Mouse (Mus musculus) lung, adult 2 months (tissue): ENCODE measurements around the gene Dgka. TPM values are rescaled to one million over a fixed set of nuclear protein-coding genes. Genes with fewer than 3 reads are reported as not detected.

ENCODE experiments used
- DNase-seq: peaks from one replicate; pipeline ENCODE4 v3.0.0; 2022
- H3K4me1 ChIP-seq: fragments of 200-500 bp; 2 replicates; pipeline ENCODE4 v1.6.1; 2011; ENCODE audit warnings: low read length; ENCODE audit not compliant: control insufficient read depth, insufficient read depth
- H3K4me3 ChIP-seq: fragments of 200-500 bp; replicated peaks from 2 replicates; pipeline ENCODE3; 2011; ENCODE audit warnings: low read depth, mild to moderate bottlenecking, control low read depth, low read length; ENCODE audit errors: extremely low read depth
- CTCF ChIP-seq: fragments of 200-500 bp; IDR thresholded peaks from 2 replicates; pipeline ENCODE4 v1.5.1; 2011; ENCODE audit warnings: mild to moderate bottlenecking, low read length, control low read depth; ENCODE audit not compliant: insufficient read depth
- POLR2A ChIP-seq: fragments of 200-500 bp; IDR thresholded peaks from 2 replicates; pipeline ENCODE4 v1.6.1; 2011; ENCODE audit warnings: low read depth, mild to moderate bottlenecking, control low read depth, low read length, borderline replicate concordance; ENCODE audit errors: extremely low read depth
- WGBS: fragments of 180-500 bp; shearing (Covaris S2); methylation state at CpG from one replicate; pipeline ENCODE4 v1.1.7; 2018; 5-methylcytosine and 5-hydroxymethylcytosine counted together
- polyA plus RNA-seq: library from polyadenylated mRNA; depleted of rRNA; stranded (reverse); fragments of >200 nt; gene quantifications from 2 replicates; pipeline ENCODE4 v1.2.3, GENCODE M21; 2012; rRNA removed

Gene Dgka
- 38.4 and 53.7 TPM in 2 replicates for polyA plus RNA-seq

DNA sequence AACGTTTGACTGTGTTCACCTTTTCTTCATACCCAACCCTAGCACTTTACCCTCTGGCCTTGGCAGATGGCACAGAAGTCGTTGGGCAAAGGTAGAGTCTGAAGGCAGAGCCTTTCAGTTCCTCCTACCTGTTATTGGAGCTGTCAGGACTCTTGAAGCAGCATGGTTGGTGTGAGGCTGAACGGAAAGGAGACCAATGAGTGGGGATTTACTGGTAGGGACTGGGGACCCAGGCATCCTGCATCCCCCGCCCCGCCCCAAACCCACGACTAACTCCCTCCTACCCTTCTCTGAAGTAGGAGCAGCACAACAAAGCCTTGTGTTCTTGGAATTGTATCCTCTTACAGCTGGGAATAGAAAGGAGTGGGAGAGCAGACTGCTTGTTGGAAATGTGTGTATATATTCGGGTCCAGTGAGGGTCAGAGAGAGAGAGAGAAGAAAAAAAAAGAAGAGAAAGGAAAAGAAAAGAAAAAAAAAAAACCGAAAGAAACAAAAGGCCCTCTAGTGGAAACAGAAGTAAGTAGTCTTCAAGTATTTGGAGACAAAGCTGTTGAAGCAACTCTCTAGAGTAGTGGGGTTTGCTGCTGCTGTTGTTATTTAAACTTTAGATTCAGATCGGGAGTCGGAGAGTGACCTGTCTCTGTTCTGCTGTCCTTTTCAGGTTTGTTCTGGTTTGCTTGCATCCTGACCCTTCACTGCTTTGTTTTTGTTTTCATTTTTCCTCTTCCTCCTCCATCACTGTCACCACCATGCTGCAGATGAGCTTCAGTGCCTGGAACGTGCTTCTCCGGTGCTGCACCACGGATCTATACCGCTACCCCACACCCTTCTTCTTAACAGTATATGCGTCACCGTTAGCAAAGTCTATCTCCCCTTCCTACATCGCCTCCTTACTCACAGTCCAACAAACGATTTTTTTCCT is at the start of gene Dgka:
Gene Dgka (minus strand): TSS at position 176 of the 922 bp plus-strand sequence.
- H3K4me1 ChIP-seq: peaks cover 20% of the 10 kb centered on the region
- TF ChIP-seq POLR2A: no peak
- TF ChIP-seq CTCF: no peak
- peak; percentile 50 for DNase-seq

DNA sequence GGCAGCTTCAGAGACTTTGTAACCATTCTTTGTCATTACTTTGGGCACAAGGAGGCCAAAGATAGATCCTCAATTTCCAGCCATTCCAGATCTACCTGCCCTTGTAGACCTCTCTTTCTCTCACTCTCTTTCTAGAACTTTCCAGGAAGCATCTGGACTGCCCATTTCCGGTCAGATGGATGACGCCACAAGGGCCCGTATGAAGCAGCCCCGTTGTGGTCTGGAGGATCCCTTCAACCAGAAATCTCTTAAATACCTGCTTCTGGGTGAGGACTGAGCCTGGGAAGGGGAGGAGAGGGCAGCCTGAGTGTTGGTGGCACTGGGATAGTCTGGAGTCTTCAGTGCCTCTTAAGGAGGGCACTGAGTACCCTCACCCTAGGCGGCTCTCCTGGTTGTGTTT is 49.7 kb upstream of the Dgka start:
- no peaks in the 10 kb centered on the region for H3K4me1 ChIP-seq
- WGBS: 68% methylated on average over 5 of the region's 5 CpGs
- no peak for DNase-seq
- H3K4me3 ChIP-seq: no peak overlapping the region
- TF ChIP-seq POLR2A (no peak), CTCF (no peak)

More for the DNA sequence above, at the start of gene Dgka:
- 14% methylated on average over 18 of the region's 18 CpGs for WGBS
- H3K4me3 ChIP-seq: peak within 1 kb of the TSS; percentile 75

DNA sequence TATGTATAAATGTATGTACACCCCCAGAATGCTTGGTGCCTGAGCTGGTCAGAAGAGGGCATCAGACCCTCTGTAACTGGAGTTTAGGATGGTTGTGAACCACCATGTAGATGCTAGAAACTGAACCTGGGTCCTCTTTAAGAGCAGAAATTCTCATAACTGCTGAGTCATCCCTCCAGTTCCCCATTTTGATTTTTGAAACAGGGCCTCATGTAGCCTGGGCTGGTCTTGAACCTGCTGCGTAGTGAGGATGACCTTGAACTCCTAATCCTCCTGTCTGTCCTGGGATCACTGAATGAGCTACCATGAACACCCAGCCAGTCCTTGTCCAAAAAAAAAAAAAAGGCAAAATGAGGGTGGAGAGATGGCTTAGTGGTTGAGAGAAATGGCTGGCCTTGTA is 48.6 kb upstream of the Dgka start:
- DNase-seq: no peak
- Histone ChIP-seq H3K4me1 (no peaks in the 10 kb centered on the region), H3K4me3 (no peak overlapping the region)
- TF ChIP-seq CTCF (no peak), POLR2A (no peak)
- 95% methylated on average over 1 of the region's 1 CpGs for WGBS

DNA sequence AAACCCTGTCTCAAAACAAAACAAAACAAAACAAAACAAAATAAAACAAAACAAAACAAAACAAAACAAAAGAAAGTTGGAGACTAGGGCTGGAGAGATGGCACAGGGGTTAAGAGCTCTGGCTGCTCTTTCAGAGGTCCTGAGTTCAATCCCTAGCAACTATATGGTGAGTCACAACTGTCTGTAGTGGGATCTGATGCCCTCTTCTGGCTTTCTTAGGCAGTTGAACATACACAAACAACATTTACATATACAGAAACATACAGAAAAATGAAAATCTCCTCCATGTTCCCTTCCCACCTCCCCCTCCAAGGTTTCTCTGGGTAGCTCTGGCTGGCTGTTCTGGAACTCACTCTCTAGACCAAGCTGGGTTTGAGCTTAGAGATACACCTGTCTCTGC is 47.4 kb upstream of the Dgka start:
- no peaks in the 10 kb centered on the region for H3K4me1 ChIP-seq
- no peak for TF ChIP-seq CTCF
- DNase-seq: no peak
- no peak overlapping the region for H3K4me3 ChIP-seq

DNA sequence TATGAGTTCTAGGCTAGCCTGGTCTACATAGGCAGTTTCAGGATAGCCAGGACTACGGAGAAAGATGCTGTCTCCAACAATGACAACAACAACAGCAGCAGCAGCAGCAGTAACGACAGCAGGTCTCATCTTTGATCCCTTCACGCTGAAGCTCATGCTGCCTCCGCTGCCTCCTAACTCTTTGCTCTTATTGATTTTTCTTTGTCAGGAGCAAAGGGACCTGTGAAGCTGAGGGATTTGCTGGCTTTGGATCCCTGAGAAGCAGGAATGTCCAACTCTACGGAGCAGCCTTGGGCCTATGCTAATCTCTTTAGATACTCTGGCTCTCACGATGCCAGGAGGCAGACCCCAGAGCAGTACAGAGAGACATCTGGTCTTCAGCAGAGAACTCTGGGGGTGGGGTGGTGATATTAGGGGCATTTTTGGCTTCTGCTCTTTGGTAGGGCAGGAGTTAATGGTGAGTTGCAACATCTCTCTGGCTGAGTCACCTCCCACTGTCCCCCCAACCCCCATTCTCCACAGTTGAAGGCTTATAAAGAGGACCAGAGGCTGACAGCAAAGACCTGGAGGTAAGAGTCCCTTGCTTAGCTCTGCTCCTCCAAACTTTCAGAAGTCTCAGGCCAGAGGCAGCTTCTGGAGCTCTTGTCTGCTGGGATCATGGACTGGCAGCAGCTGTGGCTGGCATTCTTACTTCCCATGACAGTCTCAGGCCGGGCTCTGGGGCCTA is 45.9 kb upstream of the Dgka start, which contains the start of gene Mmp19:
Gene Mmp19 (plus strand): TSS at position 513 of the 727 bp plus-strand sequence.
- no peak for DNase-seq
- TF ChIP-seq POLR2A (no peak), CTCF (no peak)
- WGBS: 65% methylated on average over 7 of the region's 7 CpGs
- H3K4me3 ChIP-seq: peak within 1 kb of the TSS; percentile 50
- no peaks in the 10 kb centered on the region for H3K4me1 ChIP-seq

DNA sequence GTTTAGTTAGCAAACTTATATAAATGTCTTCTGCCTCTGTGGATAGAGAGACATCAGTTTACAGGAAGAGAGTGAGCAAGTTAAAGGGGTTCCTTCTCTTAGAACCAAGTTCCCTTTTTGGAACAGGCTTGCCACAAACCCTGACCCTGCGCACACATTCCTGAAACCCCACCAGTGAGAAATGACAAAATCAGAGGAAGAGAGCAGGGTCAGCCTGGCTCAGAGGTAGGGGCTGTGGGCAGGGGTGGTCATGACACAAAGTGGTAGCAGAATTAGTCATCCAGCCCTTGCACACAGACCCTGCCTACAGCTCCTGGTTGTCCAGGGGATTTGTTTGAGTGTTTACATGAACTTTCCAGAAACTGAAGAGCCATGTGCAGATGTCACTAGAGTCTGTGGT is 35.5 kb upstream of the Dgka start:
- DNase-seq: no peak
- WGBS: 74% methylated on average over 1 of the region's 1 CpGs
- Histone ChIP-seq H3K4me1 (no peaks in the 10 kb centered on the region), H3K4me3 (no peak overlapping the region)
- TF ChIP-seq CTCF (no peak), POLR2A (no peak)

DNA sequence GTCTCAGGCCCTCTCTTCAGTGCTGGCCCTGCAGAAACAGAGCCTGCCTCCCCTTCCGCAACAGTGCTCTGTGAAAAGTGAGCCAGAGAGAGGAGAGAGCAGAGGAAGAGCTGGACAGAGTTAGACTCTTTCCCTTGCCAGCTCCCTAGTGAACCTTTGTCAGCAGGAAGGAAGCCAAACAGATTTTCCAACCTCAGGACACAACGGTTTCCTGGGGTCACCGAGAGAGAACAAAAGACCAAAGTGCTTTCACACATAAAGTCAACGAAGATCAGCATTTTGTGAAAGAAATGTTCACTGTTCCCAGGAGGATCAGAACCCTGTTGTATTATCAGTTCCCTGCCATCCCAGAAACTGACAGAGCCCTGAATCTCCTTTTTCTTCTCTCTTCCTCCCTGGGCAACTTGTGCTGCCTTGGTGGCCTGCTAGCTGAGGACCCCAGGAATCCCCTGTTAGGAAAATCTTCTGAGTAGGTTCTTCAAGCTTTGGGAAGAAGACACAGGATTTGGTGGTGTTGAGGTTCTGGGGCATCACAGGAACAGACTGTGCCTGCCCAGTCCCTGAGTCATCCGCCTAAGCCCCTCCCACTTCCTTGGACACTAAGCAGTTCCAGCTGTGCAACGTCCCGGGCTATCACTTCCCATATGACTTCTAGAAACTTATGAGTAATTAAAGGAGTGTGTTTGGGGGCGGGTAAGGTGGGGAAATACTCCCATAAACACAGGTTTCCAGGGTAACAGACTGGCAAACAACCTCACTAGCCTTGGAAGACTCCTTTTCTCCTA is 34.5 kb upstream of the Dgka start:
- DNase-seq: peak; percentile 62
- 8% methylated on average over 8 of the region's 8 CpGs for WGBS
- H3K4me1 ChIP-seq: no peaks in the 10 kb centered on the region
- TF ChIP-seq CTCF: no peak
- peak; percentile 58; the same call in 1 of the 2 replicates for TF ChIP-seq POLR2A
- no peak overlapping the region for H3K4me3 ChIP-seq

DNA sequence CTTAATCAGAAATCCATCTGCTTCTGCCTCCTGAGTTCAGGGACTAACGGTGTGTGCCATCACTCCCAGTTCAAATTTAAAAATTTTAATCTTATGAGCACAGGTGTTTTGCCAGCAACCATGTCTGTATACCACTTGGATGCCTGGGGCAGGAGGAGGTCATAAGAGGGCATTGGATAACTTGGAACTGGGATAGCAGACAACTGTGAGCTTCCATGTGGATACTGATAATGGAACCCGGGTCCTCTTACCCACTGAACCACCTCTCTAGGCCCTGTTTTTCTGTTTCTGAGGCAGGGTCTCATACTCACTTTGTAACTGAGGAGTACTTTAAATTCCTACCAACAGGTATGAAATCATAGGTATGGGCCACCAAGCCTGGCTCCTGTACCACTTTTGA is 33.8 kb upstream of the Dgka start:
- H3K4me3 ChIP-seq: no peak overlapping the region
- TF ChIP-seq CTCF (no peak), POLR2A (no peak)
- WGBS: 89% methylated on average over 2 of the region's 2 CpGs
- no peak for DNase-seq
- H3K4me1 ChIP-seq: no peaks in the 10 kb centered on the region

DNA sequence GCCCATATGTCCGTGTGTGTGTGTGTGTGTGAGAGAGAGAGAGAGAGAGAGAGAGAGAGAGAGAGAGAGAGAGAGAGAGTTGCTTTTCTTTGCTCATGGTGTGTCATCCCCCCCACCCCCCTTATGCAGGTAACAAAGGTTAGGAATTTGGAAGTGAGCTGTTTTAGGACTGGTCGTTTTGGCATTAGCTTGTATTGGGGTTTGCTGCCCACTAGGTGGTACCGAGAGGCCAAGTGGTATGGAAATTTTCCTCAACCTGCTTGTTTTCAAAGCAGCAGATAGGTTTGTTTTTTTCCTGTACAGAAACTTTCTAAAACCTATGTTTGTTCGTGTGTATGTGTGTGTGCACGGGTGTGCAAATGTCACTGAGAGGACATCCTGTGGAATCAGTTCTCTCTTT is 29.0 kb upstream of the Dgka start:
- DNase-seq: no peak

More for the DNA sequence above, 29.0 kb upstream of the Dgka start:
- TF ChIP-seq POLR2A: no peak
- no peak for TF ChIP-seq CTCF
- Histone ChIP-seq H3K4me3 (no peak overlapping the region), H3K4me1 (no peaks in the 10 kb centered on the region)
- WGBS: 18% methylated on average over 5 of the region's 5 CpGs
